Mouse (Mus musculus): ENCODE results near the gene Gm7682.
"Not testable (repeated sequence)": the region's sequence is repeated elsewhere in the genome, so short reads cannot be mapped to it uniquely, and the experiment has no call there.

Gm7682 gene

GRCm38 (mm10) chr5:94445484-94445883 lies at the start of gene Gm7682:
Gene Gm7682 (plus strand): TSS chr5:94445784.
- not testable (repeated sequence) for TF ChIP-seq GATA4 (IDR thresholded peaks at IDR 0.05; ENCODE audit: insufficient replicate concordance, low read length)

Measured in liver, adult (tissue).